Mouse (Mus musculus) heart, postnatal 36 days (tissue): ENCODE measurements around the gene Fcgrt. TPM values are rescaled to one million over a fixed set of nuclear protein-coding genes. Genes with fewer than 3 reads are reported as not detected.
"Not testable (repeated sequence)": the region's sequence is repeated elsewhere in the genome, so short reads cannot be mapped to it uniquely, and the experiment has no call there.

Experiments
- DNase-seq, 2 experiments: peaks; one replicate each; pipeline ENCODE4 v3.0.0; 2021 to 2022
- intact Hi-C: fragments of 180-260 bp; cut with DNase I; formaldehyde crosslinking; loops from one replicate; pipeline ENCODE4 v1.15.1; 2025
- total RNA-seq, 2 experiments: library from RNA; stranded (reverse); gene quantifications; 2 replicates each; pipeline ENCODE4 v1.2.3; 2021

The Fcgrt gene
- total RNA-seq, 2 experiments from 2014 or later, result 77.1 to 84.5 TPM

DNA sequence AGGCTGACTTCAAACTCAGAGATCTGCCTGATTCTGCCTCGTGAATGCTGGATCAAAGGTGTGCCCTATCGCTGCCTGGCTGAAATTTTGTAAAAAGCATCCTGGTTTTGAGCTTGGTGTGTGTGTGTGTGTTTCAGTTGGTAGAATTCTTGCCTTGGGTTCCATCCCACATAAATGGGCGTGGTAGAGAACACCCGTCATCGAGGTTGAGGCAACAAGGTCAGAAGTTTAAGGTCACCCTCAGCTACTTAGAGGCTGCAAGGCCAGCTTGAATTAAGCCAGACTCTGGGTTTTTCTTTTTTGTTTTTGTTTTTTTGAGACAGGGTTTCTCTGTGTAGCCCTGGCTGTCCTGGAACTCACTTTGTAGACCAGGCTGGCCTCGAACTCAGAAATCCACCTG, 14.7 kb upstream of the Fcgrt start:
- intact Hi-C loops, result no loop called here
- DNase-seq, result no peak

DNA sequence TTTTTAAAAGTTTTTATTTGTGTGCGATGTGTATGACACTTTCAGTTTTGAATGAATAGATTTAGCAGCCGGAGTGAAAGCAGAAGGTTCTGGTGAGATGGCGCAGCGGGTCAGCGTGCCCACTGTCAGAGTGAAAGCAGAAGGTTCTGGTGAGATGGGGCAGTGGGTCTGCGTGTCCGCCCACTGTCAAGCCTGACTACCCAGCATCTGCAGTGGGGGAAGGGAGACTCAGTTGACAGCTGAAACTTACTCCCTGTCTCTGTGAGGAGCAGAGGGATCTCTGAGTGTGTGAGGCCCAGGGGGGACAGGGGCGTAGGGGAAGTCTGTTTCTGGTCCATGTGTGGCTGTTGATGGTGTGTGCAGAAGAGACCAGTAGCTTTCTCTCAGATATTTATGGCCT, 13.9 kb upstream of the Fcgrt start:
- DNase-seq, result no peak
- intact Hi-C loops, result no loop called here

DNA sequence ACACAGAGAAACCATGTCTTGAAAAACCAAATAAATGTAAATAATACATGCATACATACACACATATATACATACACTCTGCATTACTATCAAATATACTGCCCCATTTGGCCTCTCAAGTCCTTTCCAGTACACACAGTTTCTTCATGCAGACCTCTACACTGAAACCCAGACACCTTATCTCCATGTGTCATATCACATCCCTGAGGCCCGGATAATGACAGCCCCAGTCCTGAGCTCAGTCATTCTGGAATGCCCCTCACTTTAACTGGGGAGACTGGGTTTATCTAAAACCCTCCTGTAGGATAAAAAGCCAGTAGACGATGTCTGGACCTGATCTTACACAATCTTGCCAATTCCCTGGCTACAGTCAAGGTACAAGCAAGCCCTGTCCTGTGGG, 9.8 kb upstream of the Fcgrt start:
- intact Hi-C loops, result no loop called here
- DNase-seq, result no peak

DNA sequence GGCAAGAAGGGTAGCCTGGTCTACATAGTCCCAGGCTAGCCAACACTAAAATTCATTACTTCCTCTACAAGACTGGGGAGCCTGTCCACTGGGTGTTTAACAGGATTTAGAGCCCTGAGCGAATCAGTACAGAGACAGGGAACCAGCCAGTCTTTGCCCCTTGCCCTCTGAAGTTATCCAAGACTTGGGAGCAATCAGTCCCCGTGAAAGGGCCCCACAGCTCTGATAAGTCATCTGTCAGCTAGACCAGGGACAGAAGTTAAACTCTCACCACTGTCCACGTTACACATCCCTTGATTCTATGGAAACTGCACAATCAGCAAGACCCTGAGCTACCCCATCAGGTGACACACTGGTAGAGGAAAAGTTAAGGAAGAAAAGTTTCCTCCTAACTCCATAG, 8.9 kb upstream of the Fcgrt start:
- intact Hi-C loops, result no loop called here
- DNase-seq, result no peak

DNA sequence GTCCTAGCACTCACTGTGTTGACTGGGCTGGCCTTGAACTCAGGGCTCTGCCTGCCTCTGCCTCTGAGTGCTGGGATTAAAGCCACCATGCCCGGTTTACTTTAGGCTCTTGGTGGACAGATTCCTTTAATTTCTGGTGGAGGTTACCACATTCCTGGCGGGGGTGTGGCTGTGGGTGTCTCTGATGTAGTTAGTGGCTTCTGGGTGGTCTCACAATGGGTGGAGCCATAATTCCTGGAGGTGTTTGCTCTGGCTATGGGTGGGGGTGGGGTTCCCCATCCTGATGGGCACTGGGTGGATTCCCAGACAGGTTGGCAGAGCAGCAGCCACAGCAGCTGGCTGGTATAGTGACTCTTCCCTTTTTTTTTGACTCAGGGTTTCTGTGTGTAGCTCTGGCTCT, 8.3 kb upstream of the Fcgrt start:
- no peak for DNase-seq
- intact Hi-C loops, result no loop called here

DNA sequence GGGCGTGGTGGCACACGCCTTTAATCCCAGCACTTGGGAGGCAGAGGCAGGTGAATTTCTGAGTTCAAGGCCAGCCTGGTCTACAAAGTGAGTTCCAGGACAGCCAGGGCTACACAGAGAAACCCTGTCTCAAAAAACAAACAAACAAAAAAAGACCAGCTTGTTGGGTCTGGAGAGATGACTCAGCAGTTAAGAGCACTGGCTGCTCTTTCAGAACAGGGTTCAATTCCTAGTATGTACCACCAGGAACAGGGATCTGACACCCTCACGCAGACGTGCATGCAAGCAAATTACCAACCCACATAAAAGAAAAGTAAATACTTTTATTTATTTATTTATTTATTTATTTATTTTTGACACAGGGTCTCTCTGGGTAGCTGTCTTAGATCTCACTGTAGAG, 6.4 kb upstream of the Fcgrt start:
- DNase-seq, intact Hi-C loops: not testable (repeated sequence)

DNA sequence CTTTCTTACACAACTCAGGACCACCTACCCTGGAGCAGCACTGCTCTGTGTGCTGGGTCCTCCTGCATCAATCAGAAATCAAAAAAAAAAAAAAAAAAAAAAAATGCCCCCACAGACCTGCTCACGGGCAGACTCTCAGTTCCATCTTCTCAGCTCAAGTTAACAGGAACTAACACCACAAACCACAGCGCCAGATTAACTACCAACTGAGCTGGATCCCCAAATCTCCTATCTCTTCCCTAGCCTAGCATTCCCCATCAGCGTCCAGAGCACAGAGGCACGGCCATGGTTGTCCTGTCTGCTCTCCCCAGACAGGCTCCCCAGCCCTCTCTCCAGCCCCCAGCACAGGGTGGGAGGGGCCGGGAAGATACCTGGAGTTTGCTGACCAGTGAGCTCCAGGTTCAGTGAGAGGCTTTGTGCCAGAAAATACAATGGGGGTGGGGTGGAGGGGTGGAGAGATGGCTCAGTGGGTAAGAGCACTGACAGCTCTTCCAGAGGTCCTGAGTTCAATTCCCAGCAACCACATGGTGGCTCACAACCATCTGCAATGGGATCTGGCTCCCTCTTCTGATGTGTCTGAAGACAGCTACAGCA, 3.5 kb upstream of the Fcgrt start:
- intact Hi-C loops, result no loop called here
- DNase-seq, result no peak

DNA sequence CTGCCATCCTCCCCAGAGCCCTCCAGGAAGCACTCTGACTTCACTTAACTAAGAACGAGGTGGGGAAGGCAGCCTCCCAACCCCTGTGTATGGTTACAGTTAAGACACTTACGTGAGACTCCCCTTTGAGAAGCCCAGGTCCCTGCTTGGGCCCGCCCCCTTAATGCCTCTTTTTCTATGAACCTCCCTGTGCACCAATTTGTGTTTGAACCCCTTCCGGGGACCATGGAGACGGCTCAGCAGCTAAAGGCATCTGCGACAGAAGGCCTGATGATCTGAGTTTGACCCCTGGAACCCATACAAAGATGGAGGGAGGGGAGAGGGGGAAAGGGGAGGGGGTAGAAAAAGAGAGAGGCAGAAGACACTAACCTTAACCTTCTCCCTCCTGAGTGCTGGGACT, 2.8 kb upstream of the Fcgrt start:
- no peak for DNase-seq
- intact Hi-C loops, result no loop called here

DNA sequence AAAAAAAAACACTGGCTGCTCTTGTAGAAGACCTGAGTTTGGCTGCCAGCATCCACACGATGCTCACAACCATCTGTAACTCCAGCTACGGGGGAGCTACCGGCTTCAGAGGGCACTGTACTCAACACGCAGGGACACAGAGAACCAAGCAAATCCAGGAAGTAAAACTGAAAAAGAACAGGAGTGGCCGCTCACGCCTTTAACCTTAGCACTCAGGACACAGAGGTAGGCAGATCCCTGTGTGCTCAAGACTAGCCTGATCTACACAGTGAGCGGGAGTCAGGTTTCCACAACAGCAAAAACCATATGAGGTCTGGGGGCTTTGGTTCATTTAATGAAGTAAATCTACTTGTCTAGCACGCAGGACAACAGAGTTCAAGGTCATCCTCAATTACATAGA, 1.8 kb upstream of the Fcgrt start:
- no peak for DNase-seq
- intact Hi-C loops, result no loop called here

DNA sequence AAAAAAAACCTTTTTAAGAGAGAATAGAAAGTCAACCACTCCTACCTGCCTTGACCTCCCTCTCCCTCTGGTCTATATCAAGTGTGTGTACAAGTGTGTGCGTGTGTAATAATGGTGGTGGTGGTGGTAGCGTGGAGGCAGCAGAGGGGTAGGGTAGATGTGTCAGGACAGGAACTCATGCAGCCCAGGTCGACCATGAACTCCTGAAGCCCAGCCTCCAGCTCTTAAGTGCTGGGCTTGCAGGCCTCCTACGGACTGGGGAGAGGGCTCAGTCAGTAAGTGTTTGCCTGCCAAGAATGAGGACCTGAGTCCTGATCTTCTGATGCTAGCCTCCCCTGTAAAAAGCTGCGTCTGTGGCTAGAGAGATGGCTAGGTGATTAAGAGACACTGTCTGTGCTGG, 1.3 kb upstream of the Fcgrt start:
- no peak for DNase-seq
- intact Hi-C loops, result no loop called here

DNA sequence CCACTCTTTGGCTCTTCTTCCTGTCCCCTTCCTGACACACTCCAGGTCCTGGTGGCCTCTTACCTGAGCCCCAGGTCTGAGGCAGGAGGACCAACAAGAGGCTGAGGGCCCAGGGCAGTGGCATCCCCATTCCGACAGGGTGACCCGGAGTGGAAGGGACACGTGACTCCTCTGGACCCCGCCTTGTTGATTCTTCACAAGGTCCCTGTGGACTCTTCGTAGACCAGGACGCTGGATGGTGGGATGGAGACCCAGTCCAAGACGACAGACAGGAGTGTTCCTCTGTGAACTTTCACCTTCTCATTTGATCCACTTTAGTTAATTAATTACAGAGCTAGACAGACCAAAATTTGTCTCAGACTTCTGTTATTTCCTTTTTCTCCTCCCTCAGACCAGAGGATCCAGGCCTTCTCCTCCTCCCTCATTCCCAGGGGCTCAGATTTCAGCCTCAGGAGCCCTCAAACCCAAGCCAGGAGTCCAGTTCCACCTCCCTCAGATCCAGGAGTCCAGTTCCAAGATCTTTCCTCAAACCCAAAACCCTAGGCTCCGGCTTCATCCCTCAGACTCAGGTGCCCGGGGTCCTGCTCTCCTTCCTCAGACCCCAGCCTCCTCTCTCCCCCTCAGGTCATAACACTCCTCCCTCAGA, 588 bp downstream of the Fcgrt start:
- intact Hi-C loops, result loop anchor here (1.0 to 2.0 kb wide), 3 partner anchors 11 to 22 kb away; partner anchors contain the start of gene Rcn3
- DNase-seq, result no peak

DNA sequence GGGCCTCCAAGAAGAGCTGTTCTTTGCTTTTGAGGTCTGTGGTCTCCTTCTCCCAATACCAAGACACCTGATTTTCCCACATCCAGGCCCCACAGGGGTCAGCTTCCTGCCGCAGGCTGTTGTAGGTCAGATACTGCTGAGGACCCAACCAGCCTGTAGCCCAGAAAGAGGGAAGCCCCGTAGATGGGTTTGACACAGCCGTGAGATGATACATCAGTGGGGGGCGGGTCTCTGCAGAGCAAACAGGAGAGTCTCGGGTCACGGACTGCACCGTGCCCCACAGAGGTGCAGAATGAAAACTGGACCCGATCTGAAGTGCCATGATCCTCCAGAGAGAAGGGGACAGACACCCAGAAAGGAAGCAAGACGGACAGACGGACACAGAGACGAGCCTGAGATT, 1.2 kb downstream of the Fcgrt start:
- intact Hi-C loops, result loop anchor here (2.0 kb wide), 2 partner anchors 18 to 22 kb away; no protein-coding TSS in a partner anchor
- DNase-seq, result no peak

DNA sequence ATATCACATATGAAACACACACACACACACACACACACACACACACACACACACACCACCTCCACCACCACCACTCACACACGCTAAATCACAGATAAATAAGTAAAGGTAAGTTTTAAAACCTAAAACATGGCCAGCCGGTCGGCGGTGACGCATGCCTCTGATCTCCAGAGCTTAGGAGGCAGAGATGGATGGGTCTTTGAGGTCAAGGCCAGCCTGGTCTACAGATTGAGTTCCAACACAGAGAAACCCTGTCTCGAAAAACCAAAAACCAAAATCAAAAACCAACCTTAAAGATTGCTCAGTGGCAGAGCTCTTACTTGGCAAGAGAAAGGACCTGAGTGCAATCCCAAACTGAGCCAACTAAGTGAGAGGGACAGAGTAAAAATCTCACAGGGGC, 3.6 kb downstream of the Fcgrt start:
- intact Hi-C loops, result no loop called here
- DNase-seq, result no peak

DNA sequence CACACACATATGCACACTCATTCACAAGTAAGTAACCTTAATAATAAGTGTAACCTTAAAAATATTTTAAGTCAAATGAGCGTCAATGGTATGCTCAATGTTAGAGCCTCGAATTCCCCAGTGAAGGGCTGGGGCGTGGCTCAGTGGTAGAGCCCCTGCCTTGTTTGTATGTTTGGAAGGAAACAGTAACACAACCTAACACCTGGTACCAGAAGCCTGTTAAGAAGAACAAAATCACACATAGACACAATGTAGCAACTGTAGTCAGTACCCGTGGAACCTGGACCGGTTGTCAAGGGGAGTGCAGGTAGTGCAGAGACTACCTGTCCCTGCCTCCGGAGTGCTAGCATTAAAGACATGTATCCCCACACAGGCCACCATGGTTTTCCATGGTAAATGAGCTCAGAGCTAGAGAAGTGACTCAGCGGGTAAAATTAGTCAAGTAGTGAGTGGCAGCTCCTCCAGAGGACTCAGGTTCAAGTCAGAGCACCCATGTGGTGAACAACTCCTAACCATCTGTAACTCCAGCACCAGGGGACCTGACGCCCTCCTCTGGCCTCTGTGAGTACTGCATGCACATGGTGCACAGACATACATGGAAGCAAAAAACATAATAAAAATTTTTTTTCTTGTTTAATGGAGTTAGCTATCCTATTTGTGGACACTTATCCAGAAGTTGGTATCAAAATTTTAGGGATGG, 5.0 kb downstream of the Fcgrt start:
- intact Hi-C loops, result no loop called here
- DNase-seq, result no peak

DNA sequence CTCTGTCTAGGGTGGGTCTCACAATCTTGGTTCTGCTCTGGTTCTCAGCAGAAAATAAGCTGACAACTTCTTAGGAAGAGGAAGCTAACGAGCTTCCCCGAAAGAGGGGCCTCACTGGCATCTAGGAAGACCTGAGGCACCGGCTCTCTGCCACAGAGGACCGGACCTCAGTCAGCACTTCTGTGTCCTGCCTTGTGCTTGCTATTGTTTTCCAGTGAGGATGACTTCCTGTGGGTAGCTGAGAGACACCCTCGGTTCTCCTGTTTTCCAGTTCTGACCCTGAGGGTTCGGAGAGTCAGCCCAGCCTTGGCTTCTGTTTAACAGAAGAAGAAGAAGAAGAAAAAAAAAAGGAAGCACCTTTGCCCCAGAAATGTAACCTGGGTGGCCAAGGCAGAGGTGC, 6.2 kb downstream of the Fcgrt start:
- no peak for DNase-seq
- intact Hi-C loops, result no loop called here

DNA sequence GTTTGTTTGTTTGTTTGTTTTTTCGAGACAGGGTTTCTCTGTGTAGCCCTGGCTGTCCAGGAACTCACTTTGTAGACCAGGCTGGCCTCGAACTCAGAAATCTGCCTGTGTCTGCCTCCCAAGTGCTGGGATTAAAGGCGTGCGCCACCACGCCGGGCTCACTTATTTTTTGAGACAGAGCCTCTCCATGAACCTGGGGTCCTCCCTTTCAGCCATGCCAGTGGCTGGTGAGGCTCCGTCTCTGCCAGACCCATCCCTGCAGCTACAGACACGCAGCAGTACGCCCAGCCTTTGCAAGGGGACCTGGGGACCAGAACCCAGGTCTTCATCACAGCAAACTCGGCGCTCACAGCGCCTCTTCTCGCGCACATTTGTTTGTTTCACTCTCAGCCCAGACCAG, 7.7 kb downstream of the Fcgrt start:
- DNase-seq, intact Hi-C loops: not testable (repeated sequence)

DNA sequence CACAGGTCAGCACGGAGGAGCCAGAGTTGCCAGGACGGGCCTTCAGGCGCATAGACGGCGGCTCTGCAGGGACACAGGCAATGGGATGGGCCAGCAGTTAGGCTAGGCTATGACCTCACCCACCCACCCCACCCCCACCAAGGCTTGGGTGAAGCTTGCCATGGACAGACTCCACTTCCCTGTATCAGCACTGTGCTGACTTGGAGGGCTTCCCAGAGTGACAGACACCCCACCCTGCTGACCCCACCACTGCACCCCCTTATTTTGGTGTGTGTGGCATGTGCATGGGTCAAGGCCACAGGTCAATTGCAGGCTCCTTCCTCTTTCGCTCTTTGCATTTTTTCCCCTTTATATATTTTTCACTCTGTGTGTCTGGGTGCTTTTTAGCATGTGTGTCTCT, 8.3 kb downstream of the Fcgrt start:
- intact Hi-C loops, result no loop called here
- peak in 1 of 2 experiments; percentile 17 for DNase-seq

DNA sequence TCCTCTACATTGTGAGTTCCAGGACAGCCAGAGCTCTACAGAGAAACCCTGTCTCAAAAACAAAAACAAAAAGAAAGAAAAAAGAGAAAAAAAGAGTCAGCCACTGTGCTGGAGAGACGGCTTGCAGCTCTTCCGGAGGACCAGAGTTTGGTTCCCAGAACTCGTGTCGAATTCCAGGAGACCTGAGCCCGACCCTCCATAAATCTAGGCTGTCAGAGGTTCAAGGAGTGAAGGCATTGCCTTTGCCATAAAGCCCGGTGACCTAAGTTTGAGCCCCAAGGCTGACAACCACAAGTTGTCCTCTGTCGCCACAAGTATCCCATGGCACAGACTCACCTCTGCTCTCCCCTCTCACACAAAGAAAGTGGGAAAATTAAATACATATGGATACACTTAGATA, 9.5 kb downstream of the Fcgrt start:
- intact Hi-C loops, result no loop called here
- DNase-seq, result no peak

DNA sequence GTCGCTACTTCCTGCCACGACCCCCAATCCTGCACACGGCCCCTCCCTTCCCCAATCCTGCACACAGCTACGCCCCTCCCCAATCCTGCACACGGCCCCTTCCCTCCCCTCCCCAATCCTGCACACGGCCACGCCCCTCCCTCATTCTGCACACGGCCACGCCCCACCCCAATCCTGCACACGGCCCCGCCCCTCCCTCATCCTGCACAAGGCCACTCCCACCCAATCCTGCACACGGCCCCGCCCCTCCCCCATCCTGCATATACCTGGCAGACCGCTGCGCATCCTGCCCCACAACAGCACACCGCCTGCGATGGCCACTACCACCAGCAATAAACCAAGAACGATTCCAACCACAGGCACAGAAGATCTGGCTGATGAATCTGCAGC, 10.1 kb downstream of the Fcgrt start:
- DNase-seq, result no peak
- intact Hi-C loops, result no loop called here

DNA sequence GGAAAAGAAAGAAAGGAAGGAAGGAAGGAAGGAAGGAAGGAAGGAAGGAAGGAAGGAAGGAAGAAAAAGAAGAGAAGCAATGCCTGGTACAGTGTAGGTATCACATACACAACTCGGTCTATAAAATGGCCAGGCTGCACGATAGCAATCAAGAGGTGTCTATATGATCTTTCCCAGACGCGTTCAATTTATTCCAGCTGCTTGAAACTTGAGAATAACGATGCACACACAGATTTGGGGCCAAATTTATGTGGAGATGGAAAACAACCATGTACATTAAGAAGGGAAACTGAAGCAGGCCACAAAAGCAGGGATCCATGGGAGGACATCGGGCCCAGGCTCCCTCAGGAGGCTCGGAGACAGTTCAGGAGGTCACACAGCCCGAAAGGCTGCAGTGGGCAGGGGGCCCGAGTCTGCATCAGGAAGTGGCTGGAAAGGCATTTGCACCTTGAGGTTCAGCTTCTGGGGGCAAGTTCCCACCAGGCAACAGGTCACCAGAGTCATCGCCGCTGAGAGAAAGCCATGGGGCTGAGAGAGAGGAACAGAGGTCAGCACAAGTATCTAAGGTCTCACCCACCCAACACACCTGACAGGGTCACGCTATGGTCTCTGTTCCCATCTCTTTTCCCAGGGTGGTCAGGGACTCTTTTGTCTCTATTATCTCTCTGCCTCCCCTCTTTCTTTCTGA, 10.7 kb downstream of the Fcgrt start:
- no peak for DNase-seq
- intact Hi-C loops, result loop anchor here (1.0 kb wide), 1 partner anchor 10 kb away; the partner anchor contains the start of gene Fcgrt

DNA sequence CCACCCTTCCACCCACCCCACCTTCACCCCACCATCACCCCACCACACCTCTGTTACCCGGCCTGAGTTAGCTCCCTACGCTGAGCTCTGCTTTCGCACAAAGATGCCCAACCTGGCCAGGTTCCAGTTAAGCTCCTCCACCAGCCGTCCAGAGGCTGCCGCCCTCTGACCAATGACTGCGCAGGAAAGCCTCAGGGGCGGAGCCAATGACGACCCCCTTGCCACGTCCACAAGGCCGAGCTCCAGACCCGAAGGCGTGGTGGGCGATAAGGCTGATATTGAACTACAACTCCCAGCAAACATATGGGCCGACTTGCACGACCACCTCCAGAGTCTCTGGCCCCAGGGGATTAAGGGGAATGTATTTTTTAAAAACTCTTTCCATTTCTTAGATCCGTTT, 11.6 kb downstream of the Fcgrt start, which contains the start of gene Rcn3:
Gene Rcn3, minus strand, starts transcription at position 174 of the 400 bp plus-strand sequence.
- intact Hi-C loops, result loop anchor here (1.0 kb wide), 1 partner anchor 11 kb away; the partner anchor contains the start of gene Fcgrt
- peak; percentile 77 to 79 for DNase-seq
